Mouse (Mus musculus): Measurements from ENCODE around the gene Fam110a.

Fam110a gene

DNA sequence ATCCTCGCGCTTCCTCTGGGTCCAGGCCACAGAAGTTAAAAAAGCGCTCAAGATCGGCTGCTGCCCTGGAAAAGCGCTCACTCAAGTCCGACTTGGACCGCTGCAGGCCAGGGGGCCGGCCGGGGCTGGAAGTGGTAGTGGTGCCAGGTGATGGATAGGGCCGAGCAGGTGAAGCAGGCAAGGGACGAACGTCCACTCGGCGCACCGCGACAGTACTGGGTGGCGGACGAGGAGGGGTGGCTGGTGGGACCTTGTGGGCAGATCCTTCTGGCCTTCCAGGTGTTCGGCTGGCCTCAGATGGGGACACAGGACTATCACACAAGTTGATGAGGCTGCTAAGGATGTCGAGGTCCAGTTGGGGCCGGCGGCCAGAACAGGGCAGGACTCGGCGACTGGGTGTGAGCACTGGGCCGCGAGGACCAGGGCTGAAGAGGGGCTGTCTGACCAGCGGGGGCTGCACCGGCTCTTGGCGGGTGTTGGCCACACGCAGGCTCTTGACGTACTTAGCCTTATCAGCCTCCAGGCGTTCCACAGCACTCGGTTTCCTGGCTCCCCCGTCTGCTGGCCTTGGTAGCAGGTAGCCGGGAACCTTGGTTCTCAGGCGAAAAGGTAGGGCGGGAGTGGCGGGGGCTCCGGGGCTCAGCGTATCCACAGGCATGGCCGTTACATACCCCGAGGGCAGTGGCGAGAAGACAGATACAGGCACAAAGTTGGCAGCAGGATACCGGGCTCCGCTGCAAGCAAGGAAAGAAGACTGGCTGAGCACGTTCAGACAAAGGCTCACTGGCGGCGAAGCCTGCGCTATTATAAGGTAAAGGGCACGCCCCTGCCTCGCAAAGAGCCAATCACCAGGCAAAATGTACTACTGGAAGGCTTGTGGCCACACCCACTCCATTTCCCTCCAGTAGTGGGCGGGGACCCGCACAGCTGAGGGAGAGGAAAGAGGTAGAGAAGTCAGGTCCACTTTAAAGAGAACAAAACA lies 9.5 kb downstream of the Fam110a start:
- peak; percentile 87 for DNase-seq (ENCODE audit: low read depth, low spot score)

DNA sequence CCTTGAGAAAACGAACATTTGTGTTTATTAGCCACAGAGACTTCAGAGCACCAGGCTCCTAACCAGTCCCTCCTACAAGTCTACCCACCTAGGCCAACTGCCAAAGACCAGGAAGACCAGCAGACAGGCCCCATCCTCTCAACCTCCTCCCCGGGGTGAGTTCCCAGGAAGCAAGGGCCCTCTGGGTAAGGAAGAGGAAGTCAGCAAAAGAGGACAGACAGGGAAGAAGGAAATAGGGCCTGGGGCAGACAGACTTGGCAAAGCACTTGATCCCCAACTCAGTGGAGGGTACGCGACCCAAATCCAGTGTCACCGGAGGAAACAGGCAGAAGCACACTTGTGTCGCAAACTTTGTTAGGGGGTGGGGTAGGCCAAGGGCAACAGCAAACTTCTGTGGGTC lies 10.6 kb downstream of the Fam110a start:
- DNase-seq (ENCODE audit: low read depth, low spot score) = no peak

DNA sequence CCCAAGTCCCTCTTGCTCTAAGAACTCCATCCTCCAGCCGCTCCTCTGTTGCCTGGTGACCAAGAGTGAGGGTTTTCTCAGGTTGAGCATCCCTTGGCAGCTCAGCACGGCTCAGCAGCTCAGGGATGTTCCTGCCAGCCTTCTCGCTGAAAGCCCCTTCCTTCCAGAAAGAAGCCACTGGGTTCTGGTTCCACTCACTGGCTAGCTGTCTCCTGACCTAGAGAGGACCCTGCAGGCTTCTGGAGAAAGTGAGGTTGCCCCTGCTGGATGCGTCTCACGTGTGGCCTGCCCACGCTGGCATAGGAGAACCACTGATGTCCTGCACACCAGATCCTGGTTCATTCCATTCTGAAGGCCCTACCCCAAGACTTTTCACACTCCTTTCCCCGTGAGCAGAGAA lies 11.0 kb downstream of the Fam110a start:
- DNase-seq (ENCODE audit: low read depth, low spot score) = no peak

DNA sequence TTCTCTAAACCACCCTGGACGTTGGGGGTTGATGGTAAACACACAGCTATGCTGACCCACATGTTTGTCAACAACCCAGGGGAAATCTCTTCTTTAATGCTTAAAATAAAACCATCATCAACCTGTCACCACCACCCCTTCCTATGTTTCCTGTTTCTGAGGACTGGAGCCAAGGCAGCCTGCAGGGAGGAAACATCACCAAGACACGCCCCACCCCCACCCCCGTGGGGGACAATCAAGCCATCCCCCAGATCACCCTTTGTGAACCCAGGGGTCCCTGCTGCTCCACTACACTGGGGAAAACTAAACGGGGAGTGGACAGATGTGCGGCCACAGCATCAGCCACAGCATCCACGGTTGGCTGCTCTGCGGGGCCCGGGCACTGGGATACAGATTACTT lies 11.6 kb downstream of the Fam110a start:
- no peak for DNase-seq (ENCODE audit: low read depth, low spot score)

DNA sequence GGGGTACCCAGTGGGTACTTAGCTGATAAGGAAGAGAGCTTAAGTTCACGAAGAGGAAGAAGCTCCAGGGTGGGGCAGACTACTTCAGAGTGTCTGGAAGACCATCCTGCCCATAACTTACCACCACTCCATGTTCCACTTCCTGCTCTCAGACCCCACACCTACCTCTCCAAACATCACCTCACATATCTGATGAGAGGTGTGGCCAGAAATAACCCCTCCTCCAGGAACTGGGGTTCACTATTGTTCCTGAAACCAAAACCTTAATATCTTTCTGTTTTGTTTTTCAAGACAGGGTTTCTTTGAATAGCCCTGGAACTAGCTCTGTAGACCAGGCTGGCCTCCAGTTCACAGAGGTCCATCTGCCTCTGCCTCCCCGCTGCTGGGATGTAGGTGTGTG lies 12.2 kb downstream of the Fam110a start:
- DNase-seq (ENCODE audit: low read depth, low spot score) = no peak

DNA sequence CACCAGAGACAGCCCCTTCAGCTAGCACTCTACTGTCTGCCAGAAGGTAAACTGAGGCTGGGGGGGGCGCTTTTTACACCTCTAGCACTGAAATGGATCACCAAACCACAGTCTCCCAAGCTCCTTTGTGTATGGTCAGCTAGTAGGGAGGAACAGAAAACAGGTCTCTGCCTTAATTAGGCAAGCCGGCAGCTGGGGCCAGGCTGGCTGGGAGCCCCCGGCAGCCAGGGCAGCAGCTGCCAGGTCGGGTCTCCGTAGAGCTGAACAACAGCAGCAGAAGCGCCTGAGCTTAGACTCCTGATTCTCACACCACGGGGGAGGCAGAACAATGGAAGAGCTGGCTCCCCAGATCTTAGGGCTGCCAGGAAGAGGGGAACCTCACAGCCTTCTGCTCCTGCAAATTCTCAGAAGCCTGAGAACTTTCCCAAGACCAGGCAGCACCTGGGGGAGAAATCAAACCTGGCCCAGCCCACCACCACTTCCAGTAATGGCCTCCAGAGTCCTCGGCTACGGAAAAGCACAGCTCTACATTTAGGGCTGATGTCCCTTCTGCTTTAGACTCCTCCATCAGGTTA lies 12.8 kb downstream of the Fam110a start:
- no peak for DNase-seq (ENCODE audit: low read depth, low spot score)

DNA sequence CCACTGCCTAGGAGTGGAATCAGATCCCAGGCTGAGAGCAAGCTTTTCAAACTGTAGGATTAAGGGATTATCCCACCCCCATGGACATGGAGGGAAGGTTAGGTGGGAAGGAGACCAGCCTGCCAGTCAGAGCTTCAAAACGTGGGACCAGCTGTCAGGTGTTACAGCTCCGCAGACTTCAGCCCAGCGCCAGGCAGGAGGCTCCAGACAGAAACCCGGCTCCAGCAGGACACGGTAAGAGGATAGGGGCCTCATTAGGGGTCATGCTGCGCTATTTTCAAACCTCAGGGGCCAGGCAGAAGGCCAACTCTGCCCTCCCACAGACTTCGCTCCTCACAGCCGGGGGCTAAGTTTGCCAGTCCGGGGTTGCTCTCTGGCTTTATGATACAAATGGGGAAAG lies 16.0 kb downstream of the Fam110a start:
- no peak for DNase-seq (ENCODE audit: low read depth, low spot score)

DNA sequence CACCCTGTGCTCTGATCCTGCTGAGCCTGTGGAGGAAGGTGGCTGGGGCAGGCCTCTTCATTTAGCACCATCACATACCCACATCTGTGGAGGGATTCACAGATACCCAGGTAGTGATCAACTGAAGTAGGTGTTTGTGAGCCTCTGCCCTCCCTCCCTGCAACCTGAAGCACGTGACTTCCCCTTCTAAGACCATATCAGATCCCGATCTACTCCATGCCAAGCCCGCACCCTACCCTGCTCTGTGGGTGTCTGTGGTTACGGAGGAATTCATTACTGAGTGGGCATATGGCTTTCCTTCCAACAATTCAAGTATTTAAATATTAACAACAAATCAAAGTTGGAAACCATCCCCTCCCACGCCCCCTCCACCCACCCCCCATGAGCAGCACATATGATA lies 16.7 kb downstream of the Fam110a start:
- no peak for DNase-seq (ENCODE audit: low read depth, low spot score)

DNA sequence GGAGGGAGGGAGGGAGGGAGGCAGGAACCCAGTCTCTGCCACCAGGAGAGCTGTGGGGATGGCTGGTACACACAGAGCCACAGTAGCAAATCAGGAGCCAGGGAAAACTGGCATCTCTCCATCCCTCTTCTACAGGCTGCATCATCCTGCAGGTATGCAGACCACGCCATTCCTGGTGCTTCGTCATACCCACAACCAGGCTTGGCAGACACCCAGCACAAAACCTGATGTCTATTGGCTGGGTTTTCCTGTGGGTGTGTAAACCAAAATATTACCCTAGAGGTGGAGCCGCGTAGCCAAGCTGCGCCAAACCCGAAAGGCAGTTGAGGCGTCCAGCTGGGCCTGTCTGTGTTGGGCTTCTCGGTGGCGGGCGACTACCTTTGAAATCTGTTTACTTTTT lies 17.5 kb downstream of the Fam110a start:
- DNase-seq (ENCODE audit: low read depth, low spot score) = no peak

DNA sequence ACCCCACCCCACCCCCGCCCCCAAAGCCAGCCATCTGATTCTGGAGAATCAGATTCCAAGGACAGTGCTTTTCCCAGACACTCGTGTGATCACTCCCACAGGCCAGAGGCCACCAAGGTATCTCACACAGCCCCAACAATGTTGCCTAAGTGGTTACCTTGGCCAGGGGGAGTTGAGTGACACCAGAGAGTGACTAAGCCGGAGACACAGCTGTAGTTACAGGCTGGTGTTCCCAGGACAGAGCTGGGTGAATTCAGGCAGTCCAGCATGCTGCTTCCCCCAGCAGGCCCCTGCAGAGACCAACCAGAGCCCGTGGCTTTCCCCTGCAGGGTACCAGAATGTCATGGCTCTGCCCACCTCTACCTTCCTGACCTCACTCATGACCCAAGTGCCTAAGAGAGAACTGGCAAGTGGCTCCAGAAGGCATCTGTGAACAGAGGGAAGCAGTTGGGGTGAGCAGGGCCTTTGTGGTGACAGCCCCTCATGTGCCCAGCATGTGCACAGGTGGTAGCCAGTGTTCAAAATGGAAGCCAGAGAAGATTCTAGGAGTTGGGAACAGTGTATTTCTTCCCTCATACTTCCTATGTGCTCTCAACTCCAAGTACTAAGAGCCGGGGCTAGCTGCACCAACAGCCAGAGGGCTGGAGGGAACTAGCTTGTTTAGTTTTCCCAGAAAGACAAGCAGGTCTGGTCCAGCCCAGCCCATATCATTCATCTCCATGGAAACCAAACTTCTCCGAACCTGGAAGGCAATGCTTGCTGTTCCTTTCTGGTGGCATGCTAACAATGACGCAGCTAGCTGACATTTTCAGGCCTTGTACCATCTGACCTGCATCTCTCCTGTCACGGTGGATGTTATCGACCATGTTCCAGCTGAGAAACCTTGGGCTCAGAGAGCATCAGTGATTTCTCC lies 18.5 kb downstream of the Fam110a start:
- DNase-seq (ENCODE audit: low read depth, low spot score) = no peak

DNA sequence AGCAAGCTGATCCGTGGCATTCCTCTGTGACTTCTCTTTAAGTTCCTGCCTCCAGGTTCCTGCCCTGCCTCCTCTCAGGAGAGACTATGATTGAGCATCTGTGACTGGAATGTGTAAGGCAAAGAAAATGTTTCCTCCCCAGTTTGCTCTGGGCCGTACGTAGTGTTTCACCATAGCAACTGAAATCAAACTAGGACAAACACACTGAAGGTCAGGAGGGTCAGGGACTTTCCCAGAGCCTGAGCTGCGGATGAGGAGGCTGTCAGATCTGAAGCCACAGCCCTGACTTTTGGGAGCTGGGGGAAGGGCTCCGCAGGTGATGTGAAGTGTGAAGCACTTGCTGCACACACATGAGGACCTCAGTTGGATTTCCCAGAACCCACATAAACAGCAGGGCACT lies 20.7 kb downstream of the Fam110a start:
- DNase-seq (ENCODE audit: low read depth, low spot score) = peak; percentile 86

DNA sequence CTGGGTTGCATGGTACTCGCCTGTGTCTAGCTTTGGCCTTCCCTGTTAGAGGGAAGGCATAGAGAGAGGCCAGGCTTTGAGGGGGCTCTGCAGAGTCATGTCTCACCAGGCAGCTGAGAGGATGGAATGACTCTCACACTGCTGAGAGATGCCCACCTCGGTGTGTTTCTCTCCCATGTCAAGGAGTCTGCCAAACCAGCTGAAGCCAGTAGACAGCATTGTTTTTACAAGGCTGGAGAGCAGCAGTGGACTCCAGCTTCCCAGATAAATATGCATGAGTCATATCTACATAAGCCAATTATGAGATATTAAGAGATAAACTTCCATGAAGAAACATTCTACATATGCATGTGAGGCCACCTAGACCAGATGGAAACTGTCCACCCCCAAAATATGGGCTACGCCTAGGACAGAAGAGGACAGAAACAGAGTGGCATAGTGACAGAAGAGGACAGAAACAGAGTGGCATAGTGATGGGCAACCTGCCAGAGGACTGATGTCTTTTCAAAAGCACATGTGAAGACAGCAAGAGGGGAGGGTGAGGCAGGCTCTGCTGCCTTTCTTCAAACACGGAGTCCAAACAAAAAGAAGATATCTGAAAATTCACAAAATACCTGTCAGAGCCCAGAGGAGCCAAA lies 23.4 kb downstream of the Fam110a start:
- DNase-seq (ENCODE audit: low read depth, low spot score) = no peak

DNA sequence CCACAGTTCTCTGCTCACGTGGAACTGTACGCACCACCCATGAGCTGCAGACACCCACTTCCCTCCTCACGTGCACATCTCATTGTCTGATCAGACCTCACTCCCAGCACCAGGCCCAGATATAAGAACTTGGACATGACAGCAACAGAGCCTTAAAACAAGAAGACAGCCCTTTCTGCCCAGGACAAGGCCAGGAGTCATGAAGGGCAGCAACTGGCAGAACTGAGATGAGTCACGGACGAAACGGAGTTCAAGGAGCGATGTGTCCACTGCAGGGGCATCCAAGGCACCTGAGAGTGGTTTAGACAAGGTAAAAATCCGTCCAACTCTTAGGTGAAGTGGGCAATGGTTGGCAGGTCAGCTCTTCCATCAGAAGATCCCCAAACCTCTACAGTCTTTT lies 26.4 kb downstream of the Fam110a start:
- DNase-seq (ENCODE audit: low read depth, low spot score) = no peak

DNA sequence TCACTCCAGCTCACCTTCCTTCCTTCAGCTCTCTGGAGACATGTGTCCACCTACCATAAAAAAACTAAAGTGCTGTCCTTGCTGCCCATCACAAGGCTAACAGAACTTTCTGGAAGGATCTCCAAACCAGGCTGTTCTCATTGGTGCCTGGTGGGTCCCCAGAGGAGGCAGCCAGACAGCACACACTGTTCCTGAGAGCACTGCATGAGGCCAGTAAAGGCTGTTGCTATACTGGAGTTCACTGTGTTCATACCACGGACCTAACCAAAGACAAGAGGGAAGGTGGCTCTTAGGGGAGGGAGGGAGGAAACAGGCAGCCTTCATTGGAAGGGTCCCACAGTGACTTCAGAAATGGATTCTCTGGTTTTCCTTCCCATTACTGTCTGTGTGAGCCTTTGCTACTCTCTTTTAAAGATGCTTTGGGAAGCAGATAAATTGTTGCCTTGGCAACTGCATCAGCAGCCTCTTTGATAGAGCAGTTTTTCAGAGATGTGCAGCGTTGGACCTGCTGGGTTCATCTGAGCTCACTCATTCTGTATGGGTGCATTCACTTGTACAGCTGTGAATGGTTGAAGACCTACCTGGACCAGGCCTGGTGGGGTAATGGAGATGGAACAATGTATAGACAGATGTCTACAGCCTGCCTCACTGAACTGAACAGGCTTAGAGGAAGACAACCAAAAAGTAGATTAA lies 30.8 kb downstream of the Fam110a start:
- DNase-seq (ENCODE audit: low read depth, low spot score) = no peak

DNA sequence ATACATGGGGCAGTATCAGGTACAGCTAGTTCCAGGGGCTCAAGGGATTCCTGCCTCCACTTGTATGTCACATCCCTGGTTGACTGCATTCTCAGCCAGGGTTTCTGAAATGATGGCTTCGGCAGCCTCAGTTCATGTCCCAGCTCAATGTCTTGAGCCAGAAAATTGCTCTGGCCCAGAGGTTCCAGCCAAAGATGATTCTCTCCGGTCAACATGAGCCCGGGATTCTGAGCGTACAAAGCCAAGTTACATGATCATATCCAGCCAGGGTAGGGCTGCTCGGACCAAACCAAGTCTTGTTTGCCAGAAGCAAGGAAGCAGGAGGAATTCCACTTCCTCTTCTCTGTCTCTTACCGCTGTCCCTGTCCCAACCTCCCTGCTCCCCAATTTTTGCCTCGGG lies 31.7 kb downstream of the Fam110a start:
- DNase-seq (ENCODE audit: low read depth, low spot score) = no peak

DNA sequence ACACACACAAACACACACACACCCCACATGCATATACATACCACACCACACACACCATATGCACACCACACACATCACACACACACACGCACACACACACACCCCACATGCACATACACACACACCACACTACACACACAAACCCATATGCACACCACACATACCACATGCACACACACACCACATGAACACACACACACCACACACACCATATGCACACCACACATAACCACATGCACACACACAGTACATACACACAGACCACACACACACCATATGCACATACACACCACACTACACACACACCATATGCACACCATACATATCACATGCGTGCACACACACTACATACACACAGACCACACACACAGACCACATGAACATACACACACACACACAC lies 32.4 kb downstream of the Fam110a start:
- DNase-seq (ENCODE audit: low read depth, low spot score) = no peak

DNA sequence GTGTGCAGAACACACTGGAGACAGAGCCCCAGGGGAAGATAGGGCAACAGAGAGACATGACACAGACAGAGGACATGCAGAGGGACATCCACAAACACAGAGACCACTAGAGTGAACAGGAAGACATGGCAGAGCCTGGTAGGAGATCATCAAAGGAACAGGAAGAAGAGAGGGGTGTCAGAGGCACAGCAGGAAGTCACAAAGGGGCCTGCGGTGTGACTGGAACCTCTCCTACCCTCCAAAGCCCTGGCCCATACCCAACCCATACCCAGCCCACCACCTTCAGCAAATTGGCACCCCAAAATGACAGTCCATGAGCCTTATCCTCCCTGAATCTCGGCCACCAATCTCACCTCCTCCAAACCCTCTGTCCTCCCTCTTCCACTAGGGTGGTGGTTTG lies 35.9 kb downstream of the Fam110a start:
- peak; percentile 40 for DNase-seq (ENCODE audit: low read depth, low spot score)

DNA sequence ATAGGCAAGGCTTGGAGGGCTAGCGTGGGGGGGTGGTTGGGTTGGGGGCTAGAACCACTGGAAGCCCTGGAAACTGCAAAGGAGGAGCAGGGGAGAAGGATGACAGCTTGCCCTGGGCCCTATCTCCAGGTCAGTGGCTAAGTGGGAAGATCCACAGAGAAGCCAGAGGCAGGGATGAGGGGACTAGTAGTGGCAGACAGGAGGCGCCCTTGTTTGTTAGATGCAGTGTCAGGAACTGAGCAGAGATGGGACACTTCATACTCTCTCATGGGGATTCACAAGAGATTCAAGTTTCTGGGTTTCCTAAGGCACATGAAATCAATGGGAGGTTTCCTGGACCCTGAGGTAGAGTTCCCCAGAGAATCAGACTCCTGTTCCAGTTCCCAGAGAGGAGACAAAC lies 38.8 kb downstream of the Fam110a start:
- DNase-seq (ENCODE audit: low read depth, low spot score) = peak; percentile 22

DNA sequence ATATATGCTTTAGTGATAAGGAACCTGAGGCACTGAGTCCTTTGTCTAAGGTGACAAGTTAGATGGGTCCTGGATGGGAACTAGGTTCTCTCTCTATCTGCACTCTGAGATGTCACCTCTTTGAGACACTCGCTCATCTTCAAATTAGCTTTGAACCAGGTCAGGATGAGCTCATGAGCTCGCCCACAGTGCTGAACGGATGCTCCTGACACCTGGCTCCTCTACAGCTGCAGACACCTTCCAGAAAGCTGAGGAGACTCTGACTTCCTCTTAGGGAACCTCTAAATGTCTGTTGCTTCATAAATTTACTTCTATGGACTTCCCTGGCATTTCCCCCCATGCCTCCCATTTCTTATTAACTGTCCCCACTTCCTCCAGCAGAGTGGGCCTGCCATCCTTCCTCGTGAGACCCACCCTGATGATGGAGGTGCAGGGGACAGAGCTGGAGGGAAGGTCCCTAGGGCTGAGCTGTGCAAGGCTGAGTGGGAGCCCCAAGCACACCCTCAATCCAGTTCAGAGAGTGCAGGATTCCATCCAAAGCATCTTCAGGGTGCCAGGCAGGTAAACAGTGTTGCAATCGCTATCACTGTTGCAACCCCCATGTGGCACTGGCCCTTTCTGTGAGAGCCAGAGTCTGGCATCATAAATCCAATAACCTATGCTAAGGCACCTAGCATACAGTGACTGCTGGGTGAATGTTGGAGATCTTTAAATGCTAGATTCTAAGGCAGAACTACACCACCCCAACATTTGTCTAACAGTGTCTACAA lies 40.2 kb downstream of the Fam110a start:
- no peak for DNase-seq (ENCODE audit: low read depth, low spot score)

DNA sequence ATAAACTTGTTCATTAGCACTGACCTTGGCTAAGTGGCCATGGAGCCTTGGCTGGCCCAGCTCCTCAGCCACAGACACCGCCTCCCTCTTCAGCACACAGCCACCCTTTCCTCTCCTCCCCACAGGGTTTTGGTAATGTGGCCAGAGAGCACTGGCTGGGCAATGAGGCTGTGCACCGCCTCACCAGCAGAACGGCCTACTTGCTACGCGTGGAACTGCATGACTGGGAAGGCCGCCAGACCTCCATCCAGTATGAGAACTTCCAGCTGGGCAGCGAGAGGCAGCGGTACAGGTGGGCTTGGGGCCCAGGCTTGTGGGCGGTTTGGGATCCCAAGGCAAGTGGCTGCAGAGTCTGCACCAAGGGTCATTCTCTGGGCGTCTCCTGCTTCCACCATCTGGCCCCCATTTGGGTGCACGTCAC lies 41.2 kb downstream of the Fam110a start:
- no peak for DNase-seq (ENCODE audit: low read depth, low spot score)

Data from CD4-positive helper T cell, adult 2 months (primary cell).